Mouse (Mus musculus) hindbrain, embryonic 14.5 days (tissue): ENCODE results near the gene Traf3. TPM values are rescaled to one million over a fixed set of nuclear protein-coding genes. Genes with fewer than 3 reads are reported as not detected.
A peak's percentile ranks its signal among the peaks of the same experiment; 100 is the strongest.

Experiments
- ATAC-seq: fragments of 200-750 bp; cut with Nextera tagmentation; 2 replicates; pipeline ENCODE4 v1.8.0; 2017; ENCODE audit warnings: moderate number of reproducible peaks, mild to moderate bottlenecking, moderate TSS enrichment, moderate library complexity; ENCODE audit not compliant: low FRiP score
- DNase-seq: peaks from one replicate; pipeline ENCODE4 v3.0.0-alpha.2; 2015; ENCODE audit warnings: low spot score
- H3K27ac ChIP-seq: fragments of 300-500 bp; sonication (generic); 2 replicates; pipeline ENCODE4 v1.5.1; 2014; ENCODE audit warnings: mild to moderate bottlenecking, moderate library complexity
- H3K27me3 ChIP-seq: fragments of 300-500 bp; sonication (generic); 2 replicates; pipeline ENCODE4 v1.6.1; 2014; ENCODE audit warnings: mild to moderate bottlenecking, low read length, mixed read lengths; ENCODE audit not compliant: control insufficient read depth, insufficient read depth
- H3K36me3 ChIP-seq: fragments of 300-500 bp; sonication (generic); replicated peaks from 2 replicates; pipeline ENCODE4 v1.6.1; 2014; ENCODE audit not compliant: control insufficient read depth, insufficient read depth
- H3K4me1 ChIP-seq: fragments of 300-500 bp; sonication (generic); replicated peaks from 2 replicates; pipeline ENCODE4 v1.6.1; 2014; ENCODE audit warnings: antibody characterized with exemption, low read length, mixed read lengths; ENCODE audit not compliant: control insufficient read depth, insufficient read depth
- H3K4me2 ChIP-seq: fragments of 300-500 bp; sonication (generic); replicated peaks from 2 replicates; pipeline ENCODE4 v1.6.1; 2014; ENCODE audit warnings: mild to moderate bottlenecking, moderate library complexity
- H3K4me3 ChIP-seq: fragments of 300-500 bp; sonication (generic); replicated peaks from 2 replicates; pipeline ENCODE4 v1.5.1; 2014; ENCODE audit warnings: mild to moderate bottlenecking, low read length
- H3K9ac ChIP-seq: fragments of 300-500 bp; sonication (generic); 2 replicates; pipeline ENCODE4 v1.6.1; 2014
- H3K9me3 ChIP-seq: fragments of 300-500 bp; sonication (generic); 2 replicates; pipeline ENCODE4 v1.6.1; 2016; ENCODE audit warnings: low read length; ENCODE audit not compliant: control insufficient read depth
- WGBS: fragments of 180-500 bp; shearing (Covaris S2); extraction: QIAGEN DNeasy Blood & Tissue Kit; methylation state at CpG from one replicate; pipeline ENCODE4 v1.1.7; 2014; 5-methylcytosine and 5-hydroxymethylcytosine counted together
- polyA plus RNA-seq: library from polyadenylated mRNA; unstranded; fragments of >200 nt; fragmentation: Nextera tagmentation; extraction: Ambion mirVana; gene quantifications from 2 replicates; pipeline ENCODE4 v1.2.1, GENCODE M21; 2014

The Traf3 gene
- polyA plus RNA-seq, 1 experiment from 2014 or later = 20.9 TPM

GRCm38 (mm10) chr12:111238345-111238744 is 72.2 kb downstream of the Traf3 start:
- H3K4me2 ChIP-seq = no peak overlapping the region
- H3K36me3 ChIP-seq = peaks cover 35% of the 10 kb centered on the region
- DNase-seq (no peak), ATAC-seq (no peak)
- no peak overlapping the region for H3K27ac ChIP-seq
- H3K4me1 ChIP-seq = no peaks in the 10 kb centered on the region; the same call in 1 of the 2 replicates
- H3K9ac ChIP-seq = no peak overlapping the region
- no peak overlapping the region for H3K4me3 ChIP-seq
- 90% methylated on average over 5 of the region's 5 CpGs for WGBS
- no peaks in the 10 kb centered on the region for H3K27me3 ChIP-seq
- H3K9me3 ChIP-seq = no peaks in the 10 kb centered on the region

- Histone ChIP-seq H3K9ac (no peak overlapping the region), H3K27ac (no peak overlapping the region), H3K9me3 (no peaks in the 10 kb centered on the region), H3K4me1 (no peaks in the 10 kb centered on the region; the same call in 1 of the 2 replicates), H3K36me3 (peaks cover 40% of the 10 kb centered on the region), H3K4me3 (no peak overlapping the region), H3K27me3 (no peaks in the 10 kb centered on the region), H3K4me2 (no peak overlapping the region)
- WGBS = 59% methylated on average over 4 of the region's 4 CpGs
- DNase-seq (peak; percentile 48), ATAC-seq (no peak; the same call in 1 of the 2 replicates)
These were observed 72.6 kb downstream of the Traf3 start for GRCm38 (mm10) chr12:111238778-111239177.

GRCm38 (mm10) chr12:111239930-111240329 is 73.8 kb downstream of the Traf3 start:
- Histone ChIP-seq H3K36me3 (peaks cover 51% of the 10 kb centered on the region), H3K9me3 (no peaks in the 10 kb centered on the region), H3K27me3 (no peaks in the 10 kb centered on the region), H3K27ac (no peak overlapping the region), H3K4me1 (no peaks in the 10 kb centered on the region; the same call in 1 of the 2 replicates), H3K9ac (no peak overlapping the region), H3K4me3 (no peak overlapping the region), H3K4me2 (no peak overlapping the region)
- 89% methylated on average over 10 of the region's 10 CpGs for WGBS
- DNase-seq = no peak
- no peak for ATAC-seq

GRCm38 (mm10) chr12:111241916-111242315 is 75.7 kb downstream of the Traf3 start:
- peaks cover 65% of the 10 kb centered on the region for H3K36me3 ChIP-seq
- H3K27me3 ChIP-seq = no peaks in the 10 kb centered on the region
- H3K9me3 ChIP-seq = no peaks in the 10 kb centered on the region
- H3K9ac ChIP-seq = no peak overlapping the region
- no peak overlapping the region for H3K4me3 ChIP-seq
- no peak for ATAC-seq
- no peak overlapping the region for H3K27ac ChIP-seq
- no peak overlapping the region for H3K4me2 ChIP-seq
- no peaks in the 10 kb centered on the region; the same call in 1 of the 2 replicates for H3K4me1 ChIP-seq
- 86% methylated on average over 6 of the region's 6 CpGs for WGBS
- no peak for DNase-seq

GRCm38 (mm10) chr12:111242346-111242745 is 76.2 kb downstream of the Traf3 start:
- Histone ChIP-seq H3K4me2 (no peak overlapping the region), H3K4me1 (no peaks in the 10 kb centered on the region; the same call in 1 of the 2 replicates), H3K36me3 (peaks cover 67% of the 10 kb centered on the region), H3K9ac (no peak overlapping the region), H3K4me3 (no peak overlapping the region), H3K27me3 (no peaks in the 10 kb centered on the region), H3K9me3 (no peaks in the 10 kb centered on the region), H3K27ac (no peak overlapping the region)
- 93% methylated on average over 5 of the region's 5 CpGs for WGBS
- no peak for DNase-seq
- no peak for ATAC-seq

GRCm38 (mm10) chr12:111243733-111244132 is 77.6 kb downstream of the Traf3 start:
- Histone ChIP-seq H3K36me3 (peaks cover 68% of the 10 kb centered on the region), H3K4me3 (no peak overlapping the region), H3K27me3 (no peaks in the 10 kb centered on the region), H3K4me1 (no peaks in the 10 kb centered on the region), H3K27ac (no peak overlapping the region), H3K4me2 (no peak overlapping the region), H3K9ac (no peak overlapping the region), H3K9me3 (no peaks in the 10 kb centered on the region)
- DNase-seq (no peak), ATAC-seq (no peak)
- WGBS = 94% methylated on average over 12 of the region's 12 CpGs

GRCm38 (mm10) chr12:111245070-111245469 is 78.9 kb downstream of the Traf3 start:
- WGBS = 77% methylated on average over 6 of the region's 6 CpGs
- Histone ChIP-seq H3K4me3 (no peak overlapping the region), H3K27me3 (no peaks in the 10 kb centered on the region), H3K9ac (no peak overlapping the region), H3K36me3 (peaks cover 66% of the 10 kb centered on the region), H3K4me1 (no peaks in the 10 kb centered on the region), H3K4me2 (no peak overlapping the region), H3K9me3 (no peaks in the 10 kb centered on the region), H3K27ac (no peak overlapping the region)
- DNase-seq (no peak), ATAC-seq (no peak)

GRCm38 (mm10) chr12:111246808-111247464 is 80.8 kb downstream of the Traf3 start:
- no peak overlapping the region for H3K4me3 ChIP-seq
- no peaks in the 10 kb centered on the region for H3K27me3 ChIP-seq
- H3K9ac ChIP-seq = no peak overlapping the region
- no peak overlapping the region for H3K27ac ChIP-seq
- DNase-seq = no peak
- ATAC-seq = no peak
- H3K4me1 ChIP-seq = no peaks in the 10 kb centered on the region
- 94% methylated on average over 9 of the region's 9 CpGs for WGBS
- H3K36me3 ChIP-seq = peaks cover 66% of the 10 kb centered on the region
- no peak overlapping the region for H3K4me2 ChIP-seq
- no peaks in the 10 kb centered on the region for H3K9me3 ChIP-seq

GRCm38 (mm10) chr12:111249095-111249494 is 82.9 kb downstream of the Traf3 start:
- no peaks in the 10 kb centered on the region for H3K4me1 ChIP-seq
- no peak for DNase-seq
- no peak for ATAC-seq
- no peaks in the 10 kb centered on the region for H3K27me3 ChIP-seq
- H3K27ac ChIP-seq = no peak overlapping the region
- no peaks in the 10 kb centered on the region for H3K9me3 ChIP-seq
- H3K4me3 ChIP-seq = no peak overlapping the region
- WGBS = 67% methylated on average over 3 of the region's 3 CpGs
- no peak overlapping the region for H3K4me2 ChIP-seq
- no peak overlapping the region for H3K9ac ChIP-seq
- H3K36me3 ChIP-seq = peaks cover 46% of the 10 kb centered on the region

- WGBS = 87% methylated on average over 8 of the region's 8 CpGs
- Histone ChIP-seq H3K36me3 (peaks cover 36% of the 10 kb centered on the region), H3K4me2 (no peak overlapping the region), H3K4me1 (no peaks in the 10 kb centered on the region), H3K9me3 (no peaks in the 10 kb centered on the region), H3K27ac (no peak overlapping the region), H3K27me3 (no peaks in the 10 kb centered on the region), H3K4me3 (no peak overlapping the region), H3K9ac (no peak overlapping the region)
- ATAC-seq (no peak), DNase-seq (no peak)
These were observed 83.9 kb downstream of the Traf3 start for GRCm38 (mm10) chr12:111250116-111250515.
